Mouse (Mus musculus): Measurements from ENCODE around the gene Nek8.
"Not testable (repeated sequence)": the region's sequence is repeated elsewhere in the genome, so short reads cannot be mapped to it uniquely, and the experiment has no call there.

The Nek8 gene

GRCm38 (mm10) chr11:78176402-78176862, at the start of gene Nek8, which contains the start of gene Tlcd1:
Nek8 (minus strand) TSS chr11:78176675.
Tlcd1 (plus strand) TSS chr11:78176711.
- DNase-seq (ENCODE audit: extremely low spot score): peak; percentile 93

- DNase-seq (ENCODE audit: extremely low spot score): no peak
Measured at GRCm38 (mm10) chr11:78223586-78223985, 47.1 kb upstream of the Nek8 start.

- DNase-seq (ENCODE audit: extremely low spot score): no peak
Measured at GRCm38 (mm10) chr11:78215709-78216317, 39.3 kb upstream of the Nek8 start.

- DNase-seq (ENCODE audit: extremely low spot score): no peak
Measured at GRCm38 (mm10) chr11:78213086-78213817, 36.8 kb upstream of the Nek8 start.

- no peak for DNase-seq (ENCODE audit: extremely low spot score)
Measured at GRCm38 (mm10) chr11:78211513-78211912, 35.0 kb upstream of the Nek8 start.

- no peak for DNase-seq (ENCODE audit: extremely low spot score)
Measured at GRCm38 (mm10) chr11:78210615-78211014, 34.1 kb upstream of the Nek8 start.

GRCm38 (mm10) chr11:78209886-78210285, 33.4 kb upstream of the Nek8 start:
- no peak for DNase-seq (ENCODE audit: extremely low spot score)

GRCm38 (mm10) chr11:78207190-78207589, 30.7 kb upstream of the Nek8 start:
- no peak for DNase-seq (ENCODE audit: extremely low spot score)

GRCm38 (mm10) chr11:78205361-78206206, 29.1 kb upstream of the Nek8 start:
- DNase-seq (ENCODE audit: extremely low spot score): peak; percentile 39

GRCm38 (mm10) chr11:78204287-78204686, 27.8 kb upstream of the Nek8 start:
- DNase-seq (ENCODE audit: extremely low spot score): no peak

- no peak for DNase-seq (ENCODE audit: extremely low spot score)
Measured at GRCm38 (mm10) chr11:78202372-78202771, 25.9 kb upstream of the Nek8 start.

- DNase-seq (ENCODE audit: extremely low spot score): no peak
Measured at GRCm38 (mm10) chr11:78195101-78195863, 18.8 kb upstream of the Nek8 start.

- peak; percentile 85 for DNase-seq (ENCODE audit: extremely low spot score)
Measured at GRCm38 (mm10) chr11:78194411-78195100, 18.1 kb upstream of the Nek8 start.

- DNase-seq (ENCODE audit: extremely low spot score): no peak
Measured at GRCm38 (mm10) chr11:78193113-78193512, 16.6 kb upstream of the Nek8 start, which contains the start of gene Proca1. Proca1 (plus strand) TSS chr11:78193392.

- no peak for DNase-seq (ENCODE audit: extremely low spot score)
Measured at GRCm38 (mm10) chr11:78190041-78190440, 13.6 kb upstream of the Nek8 start.

GRCm38 (mm10) chr11:78189234-78190040, 13.0 kb upstream of the Nek8 start:
- DNase-seq (ENCODE audit: extremely low spot score): peak; percentile 94

GRCm38 (mm10) chr11:78188331-78189233, 12.1 kb upstream of the Nek8 start, which contains the start of gene Rab34:
Rab34 (plus strand) TSS chr11:78188430.
- DNase-seq (ENCODE audit: extremely low spot score): peak; percentile 92

- not testable (repeated sequence) for DNase-seq (ENCODE audit: extremely low spot score)
Measured at GRCm38 (mm10) chr11:78184702-78185101, 8.2 kb upstream of the Nek8 start.

Data from embryo, embryonic 9.5 days (tissue).